Mouse (Mus musculus): ENCODE measurements around the gene Tmem50a. TPM values are rescaled to one million over a fixed set of nuclear protein-coding genes. Genes with fewer than 3 reads are reported as not detected.

Gene Tmem50a
- total RNA-seq (2014; rRNA removed), result 165 and 206 TPM in 2 replicates
- 251 and 262 TPM in 2 replicates for polyA plus RNA-seq (2015; fragmentation: Nextera tagmentation; extraction: Ambion mirVana)

- DNase-seq (ENCODE audit: low spot score), result peak; percentile 93
- Histone ChIP-seq H3K27ac (ENCODE audit: low read depth, low read length) (peak within 1 kb of the TSS; percentile 80), H3K4me1 (ENCODE audit: insufficient read depth, low read length) (no peaks in the 10 kb centered on the region), H3K9ac (replicated peaks; ENCODE audit: low read length, poor library complexity, severe bottlenecking) (peak within 1 kb of the TSS; percentile 79), H3K36me3 (ENCODE audit: insufficient read depth, low read length) (no peaks in the 10 kb centered on the region), H3K4me2 (ENCODE audit: low read depth, low read length, poor library complexity, severe bottlenecking) (peak within 1 kb of the TSS; percentile 62), H3K4me3 (ENCODE audit: low read depth, low read length) (peak within 1 kb of the TSS; percentile 70), H3K9me3 (ENCODE audit: low read length) (no peaks in the 10 kb centered on the region), H3K27me3 (ENCODE audit: insufficient read depth, low read length) (no peaks in the 10 kb centered on the region)
- TF ChIP-seq CTCF (IDR thresholded peaks at IDR 0.05), result no peak
- ATAC-seq (ENCODE audit: low FRiP score), result peak; percentile 85
- 1% methylated on average over 24 of the region's 25 CpGs for WGBS
Measured at GRCm38 (mm10) chr4:134914864-134915209, at the start of gene Tmem50a. Gene Tmem50a, minus strand, starts transcription at chr4:134915024.

GRCm38 (mm10) chr4:134963021-134963776 lies 48.4 kb upstream of the Tmem50a start:
- Histone ChIP-seq H3K27me3 (ENCODE audit: insufficient read depth, low read length) (no peaks in the 10 kb centered on the region), H3K9me3 (ENCODE audit: low read length) (no peaks in the 10 kb centered on the region), H3K4me1 (ENCODE audit: insufficient read depth, low read length) (no peaks in the 10 kb centered on the region), H3K9ac (replicated peaks; ENCODE audit: low read length, poor library complexity, severe bottlenecking) (no peak overlapping the region), H3K36me3 (ENCODE audit: insufficient read depth, low read length) (no peaks in the 10 kb centered on the region), H3K4me2 (ENCODE audit: low read depth, low read length, poor library complexity, severe bottlenecking) (0 out of 2 replicates have a peak overlapping the region, but pooled peaks have one; percentile 15), H3K27ac (ENCODE audit: low read depth, low read length) (no peak overlapping the region), H3K4me3 (ENCODE audit: low read depth, low read length) (no peak overlapping the region)
- 27% methylated on average over 19 of the region's 19 CpGs for WGBS
- peak; percentile 75 for DNase-seq (ENCODE audit: low spot score)
- ATAC-seq (ENCODE audit: low FRiP score), result no peak
- TF ChIP-seq CTCF (IDR thresholded peaks at IDR 0.05), result peak; percentile 67

GRCm38 (mm10) chr4:134956328-134956727 lies 41.5 kb upstream of the Tmem50a start:
- 20% methylated on average over 3 of the region's 3 CpGs for WGBS
- Histone ChIP-seq H3K36me3 (ENCODE audit: insufficient read depth, low read length) (no peaks in the 10 kb centered on the region), H3K9ac (replicated peaks; ENCODE audit: low read length, poor library complexity, severe bottlenecking) (no peak overlapping the region), H3K27me3 (ENCODE audit: insufficient read depth, low read length) (no peaks in the 10 kb centered on the region; the same call in 1 of the 2 replicates), H3K4me1 (ENCODE audit: insufficient read depth, low read length) (no peaks in the 10 kb centered on the region), H3K9me3 (ENCODE audit: low read length) (no peaks in the 10 kb centered on the region), H3K27ac (ENCODE audit: low read depth, low read length) (no peak overlapping the region), H3K4me2 (ENCODE audit: low read depth, low read length, poor library complexity, severe bottlenecking) (no peak overlapping the region), H3K4me3 (ENCODE audit: low read depth, low read length) (no peak overlapping the region)
- DNase-seq (ENCODE audit: low spot score) (peak; percentile 59), ATAC-seq (ENCODE audit: low FRiP score) (no peak)
- peak; percentile 69 for TF ChIP-seq CTCF (IDR thresholded peaks at IDR 0.05)

GRCm38 (mm10) chr4:134955845-134956244 lies 41.0 kb upstream of the Tmem50a start:
- H3K9ac ChIP-seq (replicated peaks; ENCODE audit: low read length, poor library complexity, severe bottlenecking), result no peak overlapping the region
- H3K36me3 ChIP-seq (ENCODE audit: insufficient read depth, low read length), result no peaks in the 10 kb centered on the region
- no peak for ATAC-seq (ENCODE audit: low FRiP score)
- TF ChIP-seq CTCF (IDR thresholded peaks at IDR 0.05), result no peak
- no peaks in the 10 kb centered on the region for H3K9me3 ChIP-seq (ENCODE audit: low read length)
- H3K4me3 ChIP-seq (ENCODE audit: low read depth, low read length), result no peak overlapping the region
- no peak overlapping the region for H3K27ac ChIP-seq (ENCODE audit: low read depth, low read length)
- no peaks in the 10 kb centered on the region; the same call in 1 of the 2 replicates for H3K27me3 ChIP-seq (ENCODE audit: insufficient read depth, low read length)
- no peak overlapping the region for H3K4me2 ChIP-seq (ENCODE audit: low read depth, low read length, poor library complexity, severe bottlenecking)
- 89% methylated on average over 3 of the region's 3 CpGs for WGBS
- no peak for DNase-seq (ENCODE audit: low spot score)
- H3K4me1 ChIP-seq (ENCODE audit: insufficient read depth, low read length), result no peaks in the 10 kb centered on the region

- Histone ChIP-seq H3K36me3 (ENCODE audit: insufficient read depth, low read length) (no peaks in the 10 kb centered on the region), H3K4me3 (ENCODE audit: low read depth, low read length) (no peak overlapping the region), H3K4me2 (ENCODE audit: low read depth, low read length, poor library complexity, severe bottlenecking) (no peak overlapping the region), H3K27me3 (ENCODE audit: insufficient read depth, low read length) (no peaks in the 10 kb centered on the region; the same call in 1 of the 2 replicates), H3K9me3 (ENCODE audit: low read length) (no peaks in the 10 kb centered on the region), H3K27ac (ENCODE audit: low read depth, low read length) (no peak overlapping the region), H3K9ac (replicated peaks; ENCODE audit: low read length, poor library complexity, severe bottlenecking) (no peak overlapping the region), H3K4me1 (ENCODE audit: insufficient read depth, low read length) (no peaks in the 10 kb centered on the region)
- no peak for ATAC-seq (ENCODE audit: low FRiP score)
- DNase-seq (ENCODE audit: low spot score), result no peak
- WGBS, result 76% methylated on average over 2 of the region's 2 CpGs
- TF ChIP-seq CTCF (IDR thresholded peaks at IDR 0.05), result no peak
Measured at GRCm38 (mm10) chr4:134955196-134955595, 40.4 kb upstream of the Tmem50a start.

- no peak overlapping the region for H3K9ac ChIP-seq (replicated peaks; ENCODE audit: low read length, poor library complexity, severe bottlenecking)
- peak; percentile 43 for DNase-seq (ENCODE audit: low spot score)
- ATAC-seq (ENCODE audit: low FRiP score), result no peak
- H3K36me3 ChIP-seq (ENCODE audit: insufficient read depth, low read length), result no peaks in the 10 kb centered on the region
- no peak for TF ChIP-seq CTCF (IDR thresholded peaks at IDR 0.05)
- H3K27ac ChIP-seq (ENCODE audit: low read depth, low read length), result no peak overlapping the region
- no peaks in the 10 kb centered on the region for H3K9me3 ChIP-seq (ENCODE audit: low read length)
- H3K4me3 ChIP-seq (ENCODE audit: low read depth, low read length), result no peak overlapping the region
- 21% methylated on average over 15 of the region's 15 CpGs for WGBS
- H3K4me2 ChIP-seq (ENCODE audit: low read depth, low read length, poor library complexity, severe bottlenecking), result no peak overlapping the region
- no peaks in the 10 kb centered on the region; the same call in 1 of the 2 replicates for H3K27me3 ChIP-seq (ENCODE audit: insufficient read depth, low read length)
- no peaks in the 10 kb centered on the region for H3K4me1 ChIP-seq (ENCODE audit: insufficient read depth, low read length)
Measured at GRCm38 (mm10) chr4:134954461-134954860, 39.6 kb upstream of the Tmem50a start.
